Mouse (Mus musculus): ENCODE results near the gene Klf17.

- TF ChIP-seq MEF2A (IDR thresholded peaks at IDR 0.05; ENCODE audit: extremely low read depth, insufficient replicate concordance, low read depth, low read length, poor library complexity, severe bottlenecking) (no peak), ETS1 (IDR thresholded peaks at IDR 0.05; ENCODE audit: low read depth, low read length) (no peak), POLR2AphosphoS2 (IDR thresholded peaks at IDR 0.05; ENCODE audit: low read length) (no peak), NRF1 (IDR thresholded peaks at IDR 0.05; ENCODE audit: insufficient read depth, low read depth, low read length, poor library complexity, severe bottlenecking) (no peak), CTCF (IDR thresholded peaks at IDR 0.05 in 2 of 3, conservative IDR thresholded peaks at IDR 0.05 in 1 of 3; ENCODE audit: control insufficient read depth in 1 of 3, insufficient read depth in 1 of 3, low read depth in 2 of 3, low read length in 3 of 3, poor library complexity in 1 of 3, severe bottlenecking in 1 of 3) (no peak), RCOR1 (IDR thresholded peaks at IDR 0.05; ENCODE audit: low read depth, low read length) (no peak), HCFC1 (IDR thresholded peaks at IDR 0.05; ENCODE audit: low read depth, low read length) (no peak), MAX (IDR thresholded peaks at IDR 0.05; ENCODE audit: low read length) (no peak), POLR2A (IDR thresholded peaks at IDR 0.05; ENCODE audit: control insufficient read depth in 1 of 2, insufficient read depth in 1 of 2, low read depth in 1 of 2, low read length in 2 of 2, poor library complexity in 1 of 2) (no peak), MAZ (IDR thresholded peaks at IDR 0.05; ENCODE audit: low read depth, low read length) (no peak), GABPA (IDR thresholded peaks at IDR 0.05; ENCODE audit: low read depth, low read length) (no peak), GATA1 (IDR thresholded peaks at IDR 0.05; ENCODE audit: low read depth, low read length) (no peak), TBP (IDR thresholded peaks at IDR 0.05; ENCODE audit: low read depth, low read length) (no peak)
Measured at GRCm38 (mm10) chr4:117731926-117732325, 33.5 kb downstream of the Klf17 start.
